Mouse (Mus musculus) thymus, postnatal 0 days (tissue): ENCODE data around the gene Ttc7. TPM values are rescaled to one million over a fixed set of nuclear protein-coding genes. Genes with fewer than 3 reads are reported as not detected.

Experiments used
- DNase-seq: peaks from one replicate; pipeline ENCODE4 v3.0.0-alpha.2; 2015; ENCODE audit warnings: low spot score
- polyA plus RNA-seq: library from polyadenylated mRNA; unstranded; fragments of >200 nt; fragmentation: Nextera tagmentation; extraction: Ambion mirVana; gene quantifications from 2 replicates; pipeline ENCODE4 v1.2.1, GENCODE M21; 2015

Ttc7 gene
- polyA plus RNA-seq, 1 experiment from 2014 or later = 33.5 TPM

GRCm38 (mm10) chr17:87364108-87364507, 81.4 kb downstream of the Ttc7 start:
- DNase-seq = no peak

- no peak for DNase-seq
Observed at GRCm38 (mm10) chr17:87365268-87365667, 82.6 kb downstream of the Ttc7 start.

GRCm38 (mm10) chr17:87366520-87366919, 83.8 kb downstream of the Ttc7 start:
- no peak for DNase-seq

GRCm38 (mm10) chr17:87367228-87367627, 84.5 kb downstream of the Ttc7 start:
- no peak for DNase-seq

- DNase-seq = no peak
Observed at GRCm38 (mm10) chr17:87367640-87368039, 85.0 kb downstream of the Ttc7 start.

- DNase-seq = no peak
Observed at GRCm38 (mm10) chr17:87368481-87368880, 85.8 kb downstream of the Ttc7 start.

DNA sequence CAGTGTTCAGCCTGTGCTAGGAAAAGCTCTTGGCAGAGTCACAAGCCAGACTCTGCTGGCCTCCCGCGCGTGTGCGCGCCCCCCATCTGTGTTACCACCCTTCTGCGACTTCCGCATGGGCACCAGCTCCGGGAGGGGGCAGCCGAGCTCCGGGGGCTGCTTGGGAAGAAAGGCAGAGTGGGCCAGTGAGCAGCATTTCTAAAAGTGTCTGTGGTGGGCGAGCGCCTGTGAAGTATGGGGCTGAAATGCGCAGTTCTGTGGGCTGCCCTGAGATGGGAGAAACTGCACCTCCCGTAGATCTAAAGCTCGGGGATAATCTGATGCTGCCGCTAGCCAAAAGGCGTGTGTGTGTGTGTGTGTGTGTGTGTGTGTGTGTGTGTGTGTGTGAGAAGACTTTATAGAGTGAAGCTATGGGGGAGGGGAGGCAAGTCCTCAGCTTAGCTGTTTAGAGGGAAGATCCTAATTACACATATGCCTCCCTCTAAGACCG, 86.6 kb downstream of the Ttc7 start:
- no peak for DNase-seq

DNA sequence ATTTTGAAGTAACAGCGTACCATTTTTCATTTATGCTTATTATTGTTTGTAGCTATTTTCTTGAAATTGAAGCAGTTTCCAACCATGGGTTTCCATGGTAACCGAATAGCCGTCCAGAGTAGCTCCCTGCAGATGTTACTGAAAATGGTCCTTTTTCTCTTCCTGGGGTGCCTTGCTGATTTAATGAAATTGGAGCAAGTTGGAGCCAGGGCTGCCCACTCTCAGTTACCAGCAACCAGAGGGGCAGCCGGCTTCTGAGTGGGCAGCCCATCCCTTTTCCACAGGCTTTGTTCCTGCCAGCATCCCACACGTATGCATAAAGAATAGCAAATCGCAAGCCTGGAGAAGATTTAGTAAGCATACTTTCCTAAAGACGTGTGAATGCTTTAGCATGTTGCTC, 89.5 kb downstream of the Ttc7 start:
- no peak for DNase-seq

- no peak for DNase-seq
Observed at GRCm38 (mm10) chr17:87373327-87373726, 90.6 kb downstream of the Ttc7 start.

GRCm38 (mm10) chr17:87375941-87376511, 93.3 kb downstream of the Ttc7 start:
- peak; percentile 17 for DNase-seq

- DNase-seq = no peak
Observed at GRCm38 (mm10) chr17:87376831-87377471, 94.3 kb downstream of the Ttc7 start.

- no peak for DNase-seq
Observed at GRCm38 (mm10) chr17:87377536-87377935, 94.8 kb downstream of the Ttc7 start.

- DNase-seq = no peak
Observed at GRCm38 (mm10) chr17:87378354-87379159, 95.9 kb downstream of the Ttc7 start.

GRCm38 (mm10) chr17:87379160-87379624, 96.5 kb downstream of the Ttc7 start:
- DNase-seq = no peak

DNA sequence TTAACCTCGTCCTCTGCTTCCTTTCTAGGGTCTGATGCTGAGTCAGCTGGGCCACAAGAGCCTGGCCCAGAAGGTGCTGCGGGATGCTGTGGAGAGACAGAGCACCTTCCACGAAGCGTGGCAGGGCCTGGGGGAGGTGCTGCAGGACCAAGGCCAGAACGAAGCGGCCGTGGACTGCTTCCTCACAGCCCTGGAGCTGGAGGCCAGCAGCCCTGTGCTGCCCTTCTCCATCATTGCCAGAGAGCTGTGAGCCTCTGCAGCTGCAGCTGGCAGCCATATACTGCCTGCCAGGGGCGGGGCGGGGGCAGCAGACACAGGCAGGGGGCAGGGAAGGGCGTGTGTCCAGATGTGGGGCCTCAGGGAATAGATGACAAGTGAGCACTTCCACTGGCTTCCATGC, 97.1 kb downstream of the Ttc7 start:
- DNase-seq = no peak

GRCm38 (mm10) chr17:87380681-87381080, 98.0 kb downstream of the Ttc7 start:
- no peak for DNase-seq

GRCm38 (mm10) chr17:87385835-87386234, 103.1 kb downstream of the Ttc7 start:
- no peak for DNase-seq

DNA sequence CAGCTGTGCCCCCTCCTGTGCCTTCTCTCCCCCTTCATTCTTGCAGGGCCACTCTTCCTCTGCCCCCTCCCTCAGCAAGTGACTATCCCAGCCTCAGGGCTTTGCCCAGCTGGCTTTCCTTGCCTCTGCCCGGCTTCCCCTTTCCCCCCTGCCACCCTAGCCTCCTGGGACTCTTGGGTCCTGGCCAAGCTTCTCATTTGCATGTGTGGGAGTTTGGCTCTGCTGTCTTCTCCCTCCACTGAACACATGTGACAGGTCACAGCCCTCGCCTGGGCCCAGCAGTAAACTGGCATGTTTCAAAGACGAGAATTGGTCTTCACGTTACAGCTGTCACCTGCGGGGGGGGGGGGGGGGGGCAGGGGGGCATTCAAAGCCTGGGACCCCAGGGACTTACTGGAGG, 104.4 kb downstream of the Ttc7 start:
- no peak for DNase-seq

DNA sequence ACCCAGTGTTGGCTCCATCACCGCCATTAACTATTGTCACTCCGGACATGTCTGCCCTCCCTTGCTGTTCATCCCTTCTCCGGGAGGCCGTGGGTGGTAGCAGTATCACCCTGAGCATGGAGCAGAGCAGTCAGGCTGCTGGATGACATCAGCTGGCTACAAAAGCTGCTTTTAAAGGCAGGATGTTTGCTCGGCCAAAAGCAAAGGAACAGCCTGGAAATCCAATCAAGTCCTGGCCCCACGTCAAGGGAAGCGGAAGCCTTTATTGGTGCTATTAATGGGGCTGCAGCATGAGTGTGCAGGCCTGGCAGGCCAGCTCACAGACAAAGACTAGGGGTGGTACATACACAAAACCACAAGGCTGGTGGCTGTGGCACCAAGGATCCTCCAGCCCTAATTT, 108.6 kb downstream of the Ttc7 start:
- no peak for DNase-seq

DNA sequence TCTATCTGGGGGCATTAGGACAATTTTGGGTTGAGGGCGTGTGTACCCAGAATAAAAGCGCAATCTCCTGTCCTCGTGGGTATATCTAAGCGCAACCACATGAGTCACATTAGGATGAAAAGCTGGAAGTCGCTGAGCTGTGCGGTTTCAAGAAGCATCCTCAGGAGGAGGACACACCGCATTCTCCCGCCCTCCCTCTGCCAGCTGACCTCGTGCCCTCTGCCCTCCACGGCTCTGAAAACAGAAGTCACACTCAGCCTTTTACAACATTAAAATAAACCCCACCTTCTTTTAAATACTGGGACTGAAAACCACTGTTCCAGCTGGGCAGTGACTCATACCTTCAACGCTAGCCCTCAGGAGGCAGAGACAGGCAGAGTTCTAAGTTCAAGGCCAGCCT, 114.4 kb downstream of the Ttc7 start:
- no peak for DNase-seq

DNA sequence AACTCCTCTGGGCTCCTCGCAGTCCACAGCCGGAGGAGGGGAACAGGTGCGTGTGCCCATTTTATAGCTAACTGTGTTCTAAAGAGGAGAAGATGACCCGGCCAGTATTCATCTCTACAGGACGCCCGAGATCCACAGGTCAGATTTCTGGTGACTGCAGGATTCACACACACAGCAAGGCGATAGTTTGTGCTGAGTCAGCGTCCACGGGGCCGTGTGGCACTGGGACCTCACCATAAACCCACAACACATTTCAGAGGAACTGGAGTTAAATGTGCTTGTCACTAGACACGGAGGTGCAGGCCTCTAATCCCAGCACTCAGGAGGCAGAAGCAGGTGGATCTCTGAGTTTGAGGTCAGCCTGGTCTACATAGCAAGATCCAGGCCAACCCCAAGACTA, 119.8 kb downstream of the Ttc7 start:
- no peak for DNase-seq

GRCm38 (mm10) chr17:87403462-87403861, 120.8 kb downstream of the Ttc7 start:
- no peak for DNase-seq
